Mouse (Mus musculus) limb, embryonic 14.5 days (tissue): ENCODE results near the gene Tex13c2. TPM values are rescaled to one million over a fixed set of nuclear protein-coding genes. Genes with fewer than 3 reads are reported as not detected.

Source experiments
- ATAC-seq: fragments of 200-750 bp; cut with Nextera tagmentation; 2 replicates; pipeline ENCODE4 v1.8.0; 2017; ENCODE audit warnings: low read depth, moderate number of reproducible peaks, moderate TSS enrichment; ENCODE audit not compliant: low FRiP score
- DNase-seq: peaks from one replicate; pipeline ENCODE4 v3.0.0-alpha.2; 2015; ENCODE audit warnings: low spot score
- H3K27ac ChIP-seq: fragments of 300-500 bp; sonication (generic); replicated peaks from 2 replicates; pipeline ENCODE4 v1.5.1; 2014; ENCODE audit warnings: low read depth, mild to moderate bottlenecking, low read length, moderate library complexity, mixed read lengths
- H3K27me3 ChIP-seq: fragments of 300-500 bp; sonication (generic); 2 replicates; pipeline ENCODE4 v1.6.1; 2014; ENCODE audit warnings: low read length, mixed read lengths; ENCODE audit not compliant: control insufficient read depth, insufficient read depth
- H3K36me3 ChIP-seq: fragments of 300-500 bp; sonication (generic); 2 replicates; pipeline ENCODE4 v1.6.1; 2014; ENCODE audit warnings: mild to moderate bottlenecking, low read length, moderate library complexity, mixed read lengths; ENCODE audit not compliant: control insufficient read depth, insufficient read depth
- H3K4me1 ChIP-seq: fragments of 300-500 bp; sonication (generic); 2 replicates; pipeline ENCODE4 v1.6.1; 2014; ENCODE audit warnings: antibody characterized with exemption, low read length, mixed read lengths; ENCODE audit not compliant: control insufficient read depth, insufficient read depth
- H3K4me2 ChIP-seq: fragments of 300-500 bp; sonication (generic); replicated peaks from 2 replicates; pipeline ENCODE4 v1.6.1; 2014; ENCODE audit warnings: low read depth, mild to moderate bottlenecking, low read length, moderate library complexity; ENCODE audit not compliant: severe bottlenecking
- H3K4me3 ChIP-seq: fragments of 300-500 bp; sonication (generic); replicated peaks from 2 replicates; pipeline ENCODE4 v1.5.1; 2014; ENCODE audit warnings: low read length
- H3K9ac ChIP-seq: fragments of 300-500 bp; sonication (generic); 2 replicates; pipeline ENCODE4 v1.6.1; 2014; ENCODE audit warnings: mild to moderate bottlenecking, low read depth, low read length, moderate library complexity; ENCODE audit not compliant: severe bottlenecking
- H3K9me3 ChIP-seq: fragments of 300-500 bp; sonication (generic); 2 replicates; pipeline ENCODE4 v1.6.1; 2016; ENCODE audit warnings: low read length; ENCODE audit not compliant: control insufficient read depth
- POLR2A ChIP-seq: fragments of 200-500 bp; IDR thresholded peaks from 2 replicates; pipeline ENCODE4 v1.8.0; 2012; ENCODE audit warnings: inconsistent platforms, mild to moderate bottlenecking, moderate library complexity, borderline replicate concordance; ENCODE audit not compliant: insufficient read depth, insufficient read length; ENCODE audit errors: extremely low read depth
- WGBS: fragments of 180-500 bp; shearing (Covaris S2); extraction: QIAGEN DNeasy Blood & Tissue Kit; methylation state at CpG from one replicate; pipeline ENCODE4 v1.1.7; 2014; 5-methylcytosine and 5-hydroxymethylcytosine counted together
- polyA plus RNA-seq, 2 experiments: library from polyadenylated mRNA; depleted of rRNA in 1 of 2; stranded (reverse) in 1 of 2; unstranded in 1 of 2; fragments of >200 nt; fragmentation: Nextera tagmentation in 1 of 2; extraction: Ambion mirVana in 1 of 2; gene quantifications; 2 replicates each; pipeline versions ENCODE4 v1.2.1 to v1.2.3; 2012 to 2014

Gene Tex13c2
- polyA plus RNA-seq (2012; rRNA removed): not detected in 2 replicates
- not detected in 2 replicates for polyA plus RNA-seq (2014; fragmentation: Nextera tagmentation; extraction: Ambion mirVana)

- TF ChIP-seq POLR2A: no peak
- ATAC-seq (no peak), DNase-seq (no peak)
- Histone ChIP-seq H3K4me2 (no peak within 1 kb of the TSS), H3K27ac (no peak within 1 kb of the TSS), H3K36me3 (no peaks in the 10 kb centered on the region), H3K9ac (no peak within 1 kb of the TSS), H3K27me3 (no peaks in the 10 kb centered on the region), H3K9me3 (no peaks in the 10 kb centered on the region), H3K4me3 (no peak within 1 kb of the TSS), H3K4me1 (no peaks in the 10 kb centered on the region)
- 83% methylated on average over 16 of the region's 16 CpGs for WGBS
Measured at GRCm38 (mm10) chrX:42489446-42489845, at the start of gene Tex13c2. Gene Tex13c2, plus strand, starts transcription at chrX:42489691.

GRCm38 (mm10) chrX:42450305-42450704, 39.2 kb upstream of the Tex13c2 start:
- no peak for ATAC-seq
- H3K4me3 ChIP-seq: no peak overlapping the region
- no peak for TF ChIP-seq POLR2A

GRCm38 (mm10) chrX:42453001-42453400, 36.5 kb upstream of the Tex13c2 start:
- H3K4me3 ChIP-seq: no peak overlapping the region
- no peak for ATAC-seq
- H3K27me3 ChIP-seq: no peaks in the 10 kb centered on the region
- H3K9ac ChIP-seq: no peak overlapping the region
- no peak overlapping the region for H3K4me2 ChIP-seq
- WGBS: 78% methylated on average over 1 of the region's 1 CpGs
- no peak overlapping the region for H3K27ac ChIP-seq
- H3K9me3 ChIP-seq: no peaks in the 10 kb centered on the region
- no peak for DNase-seq
- no peaks in the 10 kb centered on the region for H3K4me1 ChIP-seq
- no peaks in the 10 kb centered on the region for H3K36me3 ChIP-seq
- TF ChIP-seq POLR2A: no peak

More at GRCm38 (mm10) chrX:42450305-42450704, 39.2 kb upstream of the Tex13c2 start:
- no peaks in the 10 kb centered on the region for H3K9me3 ChIP-seq
- H3K27me3 ChIP-seq: no peaks in the 10 kb centered on the region
- 81% methylated on average over 1 of the region's 1 CpGs for WGBS
- no peak for DNase-seq
- H3K9ac ChIP-seq: no peak overlapping the region
- H3K4me1 ChIP-seq: no peaks in the 10 kb centered on the region
- H3K4me2 ChIP-seq: no peak overlapping the region
- H3K27ac ChIP-seq: no peak overlapping the region
- H3K36me3 ChIP-seq: no peaks in the 10 kb centered on the region

- ATAC-seq (no peak), DNase-seq (no peak)
- Histone ChIP-seq H3K4me1 (no peaks in the 10 kb centered on the region), H3K36me3 (no peaks in the 10 kb centered on the region), H3K4me3 (no peak overlapping the region), H3K27me3 (no peaks in the 10 kb centered on the region), H3K4me2 (no peak overlapping the region), H3K9ac (no peak overlapping the region), H3K27ac (no peak overlapping the region), H3K9me3 (no peaks in the 10 kb centered on the region)
- 62% methylated on average over 7 of the region's 7 CpGs for WGBS
- TF ChIP-seq POLR2A: no peak
Measured at GRCm38 (mm10) chrX:42454533-42454932, 35.0 kb upstream of the Tex13c2 start.

- WGBS: 89% methylated on average over 8 of the region's 8 CpGs
- no peak for ATAC-seq
- Histone ChIP-seq H3K4me3 (no peak overlapping the region), H3K4me1 (no peaks in the 10 kb centered on the region), H3K36me3 (no peaks in the 10 kb centered on the region), H3K9ac (no peak overlapping the region), H3K9me3 (no peaks in the 10 kb centered on the region), H3K27ac (no peak overlapping the region), H3K27me3 (no peaks in the 10 kb centered on the region), H3K4me2 (no peak overlapping the region)
- no peak for DNase-seq
- TF ChIP-seq POLR2A: no peak
Measured at GRCm38 (mm10) chrX:42490336-42490735, 845 bp downstream of the Tex13c2 start.

GRCm38 (mm10) chrX:42500538-42500937, 11.0 kb downstream of the Tex13c2 start:
- Histone ChIP-seq H3K27ac (no peak overlapping the region), H3K9ac (no peak overlapping the region), H3K4me1 (no peaks in the 10 kb centered on the region), H3K9me3 (no peaks in the 10 kb centered on the region), H3K4me2 (no peak overlapping the region), H3K36me3 (no peaks in the 10 kb centered on the region), H3K4me3 (no peak overlapping the region), H3K27me3 (no peaks in the 10 kb centered on the region)
- DNase-seq (no peak), ATAC-seq (no peak)
- TF ChIP-seq POLR2A: no peak
